Mouse (Mus musculus) heart, embryonic 14.5 days (tissue): ENCODE data around the gene Lpcat4. TPM values are rescaled to one million over a fixed set of nuclear protein-coding genes. Genes with fewer than 3 reads are reported as not detected.
A peak's percentile ranks its signal among the peaks of the same experiment; 100 is the strongest.

Experiments
- ATAC-seq: fragments of 200-750 bp; cut with Nextera tagmentation; 2 replicates; pipeline ENCODE4 v1.8.0; 2017; ENCODE audit warnings: low read depth, moderate TSS enrichment; ENCODE audit not compliant: insufficient number of reproducible peaks, insufficient read depth, low FRiP score
- H3K27ac ChIP-seq, 2 experiments: fragments of 200-500 bp in 1 of 2; fragments of 300-500 bp in 1 of 2; sonication (generic) in 1 of 2; replicated peaks in 1 of 2; 2 replicates each; pipeline ENCODE4 v1.5.1; 2012 to 2014; ENCODE audit warnings: low read depth in 2 of 2, low read length in 2 of 2, control low read depth in 1 of 2, mild to moderate bottlenecking in 1 of 2, mixed read lengths in 1 of 2; ENCODE audit not compliant: control insufficient read depth in 1 of 2, insufficient read depth in 1 of 2
- H3K27me3 ChIP-seq: fragments of 300-500 bp; sonication (generic); 2 replicates; pipeline ENCODE4 v1.6.1; 2014; ENCODE audit warnings: mild to moderate bottlenecking, low read length, control low read depth; ENCODE audit not compliant: control insufficient read depth, insufficient read depth
- H3K36me3 ChIP-seq: fragments of 300-500 bp; sonication (generic); 2 replicates; pipeline ENCODE4 v1.6.1; 2014; ENCODE audit warnings: mild to moderate bottlenecking, control low read depth, low read length, mixed read lengths; ENCODE audit not compliant: control insufficient read depth, insufficient read depth
- H3K4me1 ChIP-seq, 2 experiments: fragments of 200-500 bp in 1 of 2; fragments of 300-500 bp in 1 of 2; sonication (generic) in 1 of 2; 2 replicates each; pipeline ENCODE4 v1.6.1; 2012 to 2014; ENCODE audit warnings: low read length in 2 of 2, control low read depth in 1 of 2, mixed read lengths in 1 of 2; ENCODE audit not compliant: control insufficient read depth in 2 of 2, insufficient read depth in 2 of 2
- H3K4me2 ChIP-seq: fragments of 300-500 bp; sonication (generic); 2 replicates; pipeline ENCODE4 v1.6.1; 2014; ENCODE audit warnings: mild to moderate bottlenecking, low read length
- H3K4me3 ChIP-seq, 2 experiments: fragments of 200-500 bp in 1 of 2; fragments of 300-500 bp in 1 of 2; sonication (generic) in 1 of 2; 2 replicates each; pipeline ENCODE4 v1.5.1; 2012 to 2014; ENCODE audit warnings: low read length in 2 of 2, mild to moderate bottlenecking in 2 of 2, control low read depth in 1 of 2, low read depth in 1 of 2, moderate library complexity in 1 of 2; ENCODE audit not compliant: control insufficient read depth in 1 of 2, insufficient read depth in 1 of 2
- H3K9ac ChIP-seq: fragments of 300-500 bp; sonication (generic); 2 replicates; pipeline ENCODE4 v1.6.1; 2014; ENCODE audit warnings: mild to moderate bottlenecking, low read length
- H3K9me3 ChIP-seq: fragments of 300-500 bp; sonication (generic); 2 replicates; pipeline ENCODE4 v1.6.1; 2016; ENCODE audit warnings: low read length, control low read depth; ENCODE audit not compliant: control insufficient read depth
- WGBS: fragments of 180-500 bp; shearing (Covaris S2); extraction: QIAGEN DNeasy Blood & Tissue Kit; methylation state at CpG from one replicate; pipeline ENCODE4 v1.1.7; 2014; 5-methylcytosine and 5-hydroxymethylcytosine counted together
- polyA plus RNA-seq: library from polyadenylated mRNA; unstranded; fragments of >200 nt; fragmentation: Nextera tagmentation; extraction: Ambion mirVana; gene quantifications from 2 replicates; pipeline ENCODE4 v1.2.1, GENCODE M21; 2014

Gene Lpcat4
- polyA plus RNA-seq, 1 experiment from 2014 or later, result 12.1 TPM

- Histone ChIP-seq H3K27ac (no peak overlapping the region), H3K9me3 (no peaks in the 10 kb centered on the region), H3K4me1 (no peaks in the 10 kb centered on the region), H3K36me3 (no peaks in the 10 kb centered on the region), H3K27me3 (no peaks in the 10 kb centered on the region), H3K4me2 (no peak overlapping the region), H3K4me3 (no peak overlapping the region), H3K9ac (no peak overlapping the region)
- ATAC-seq, result no peak
- WGBS, result 49% methylated on average over 5 of the region's 5 CpGs
These were observed 16.7 kb upstream of the Lpcat4 start for GRCm38 (mm10) chr2:112222607-112223006.

- H3K27me3 ChIP-seq, result no peaks in the 10 kb centered on the region
- H3K4me1 ChIP-seq, result no peaks in the 10 kb centered on the region
- no peak overlapping the region for H3K27ac ChIP-seq
- H3K9me3 ChIP-seq, result no peaks in the 10 kb centered on the region
- no peaks in the 10 kb centered on the region for H3K36me3 ChIP-seq
- H3K9ac ChIP-seq, result no peak overlapping the region
- WGBS, result 55% methylated on average over 4 of the region's 4 CpGs
- no peak for ATAC-seq
- H3K4me3 ChIP-seq, result no peak overlapping the region
- H3K4me2 ChIP-seq, result no peak overlapping the region
These were observed 14.9 kb upstream of the Lpcat4 start for GRCm38 (mm10) chr2:112224356-112224755.

DNA sequence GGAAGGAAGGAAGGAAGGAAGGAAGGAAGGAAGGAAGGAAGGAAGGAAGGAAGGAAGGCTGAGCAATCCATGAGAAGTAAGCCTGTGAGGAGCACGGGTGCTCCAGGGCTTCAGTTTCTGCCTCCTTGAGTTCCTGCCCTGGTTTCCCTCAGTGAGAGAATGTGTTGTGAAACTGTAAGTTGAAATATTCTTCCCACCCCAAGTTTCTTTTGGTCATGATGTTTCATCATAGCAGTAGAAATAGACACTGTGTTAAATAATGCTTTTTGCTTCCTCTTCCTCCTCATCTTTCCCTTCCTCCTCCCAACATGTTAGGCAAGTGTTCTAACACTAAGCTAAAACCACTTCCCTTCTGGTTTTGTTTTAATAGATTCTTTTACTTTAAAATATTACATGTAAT, 6.6 kb upstream of the Lpcat4 start:
- Histone ChIP-seq H3K4me3 (no peak overlapping the region), H3K27ac (no peak overlapping the region), H3K9ac (no peak overlapping the region), H3K36me3 (no peaks in the 10 kb centered on the region), H3K27me3 (no peaks in the 10 kb centered on the region), H3K4me1 (no peaks in the 10 kb centered on the region), H3K9me3 (no peaks in the 10 kb centered on the region), H3K4me2 (no peak overlapping the region)
- 90% methylated on average over 1 of the region's 1 CpGs for WGBS
- ATAC-seq, result no peak

- no peaks in the 10 kb centered on the region for H3K27me3 ChIP-seq
- H3K9me3 ChIP-seq, result no peaks in the 10 kb centered on the region
- no peak overlapping the region for H3K27ac ChIP-seq
- H3K4me2 ChIP-seq, result no peak overlapping the region
- H3K4me3 ChIP-seq, result no peak overlapping the region
- 77% methylated on average over 2 of the region's 2 CpGs for WGBS
- no peaks in the 10 kb centered on the region for H3K36me3 ChIP-seq
- H3K9ac ChIP-seq, result no peak overlapping the region
- ATAC-seq, result no peak
- peaks cover 4 to 14% of the 10 kb centered on the region in 2 experiments for H3K4me1 ChIP-seq
These were observed 2.6 kb upstream of the Lpcat4 start for GRCm38 (mm10) chr2:112236620-112237019.

- Histone ChIP-seq H3K36me3 (no peaks in the 10 kb centered on the region), H3K4me1 (peaks cover 4 to 14% of the 10 kb centered on the region in 2 experiments), H3K9ac (no peak overlapping the region), H3K27ac (no peak overlapping the region), H3K4me3 (no peak overlapping the region), H3K27me3 (no peaks in the 10 kb centered on the region), H3K9me3 (no peaks in the 10 kb centered on the region), H3K4me2 (no peak overlapping the region)
- 4% methylated on average over 4 of the region's 4 CpGs for WGBS
- no peak for ATAC-seq
These were observed 1.3 kb upstream of the Lpcat4 start for GRCm38 (mm10) chr2:112238006-112238405.

DNA sequence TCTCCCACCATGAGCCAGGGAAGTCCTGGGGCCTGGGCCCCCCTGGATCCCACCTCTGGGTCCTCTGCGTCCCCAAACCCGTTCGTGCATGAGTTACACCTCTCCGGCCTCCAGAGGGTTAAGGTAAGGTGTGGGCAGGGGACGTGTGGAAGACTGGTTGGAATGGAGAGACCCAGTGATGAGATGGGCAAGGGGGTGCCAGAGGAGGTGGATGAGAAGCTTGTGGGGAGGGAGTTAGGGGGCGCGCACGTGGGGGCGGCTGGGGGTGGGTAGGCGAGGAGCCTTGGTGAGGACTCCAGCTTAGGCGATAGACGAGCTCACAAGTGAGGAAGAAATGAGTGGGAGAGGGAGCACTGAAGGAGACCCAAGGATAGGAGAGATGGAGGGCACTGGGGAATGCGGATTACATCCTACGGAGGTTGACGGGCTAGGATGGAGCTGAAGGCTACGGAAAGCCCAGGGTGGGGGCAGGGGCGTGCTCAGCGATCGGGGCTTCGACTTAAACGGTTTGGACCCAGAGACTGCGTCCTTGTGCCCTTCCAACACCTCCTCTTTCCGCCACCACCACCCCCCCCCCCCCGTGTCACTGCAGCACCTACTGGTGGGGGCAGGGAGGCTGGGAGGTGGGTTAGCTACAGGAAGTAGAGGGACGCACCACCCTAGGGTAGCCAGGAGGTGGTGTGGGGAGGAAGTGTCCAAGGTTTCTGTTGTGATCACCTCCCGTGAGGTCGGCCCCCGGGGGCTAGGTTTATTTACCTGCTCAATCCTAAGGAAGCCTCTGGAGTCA, 860 bp downstream of the Lpcat4 start:
- Histone ChIP-seq H3K9me3 (no peaks in the 10 kb centered on the region), H3K4me3 (peak overlapping the region; percentile 87 to 94), H3K27ac (peak overlapping the region in 1 of 2 experiments; percentile 89; a peak in 2 of 4 replicates), H3K4me1 (peaks cover 4 to 14% of the 10 kb centered on the region in 2 experiments), H3K4me2 (peak overlapping the region; percentile 98), H3K36me3 (peaks cover 14% of the 10 kb centered on the region), H3K27me3 (no peaks in the 10 kb centered on the region), H3K9ac (peak overlapping the region; percentile 86)
- 1% methylated on average over 27 of the region's 28 CpGs for WGBS
- peak; percentile 37 for ATAC-seq

- H3K27me3 ChIP-seq, result no peaks in the 10 kb centered on the region
- peaks cover 4 to 14% of the 10 kb centered on the region in 2 experiments for H3K4me1 ChIP-seq
- peaks cover 27% of the 10 kb centered on the region for H3K36me3 ChIP-seq
- WGBS, result 77% methylated on average over 14 of the region's 14 CpGs
- H3K27ac ChIP-seq, result no peak overlapping the region
- no peak overlapping the region for H3K4me2 ChIP-seq
- H3K9me3 ChIP-seq, result no peaks in the 10 kb centered on the region
- H3K4me3 ChIP-seq, result no peak overlapping the region
- no peak overlapping the region for H3K9ac ChIP-seq
- ATAC-seq, result no peak
These were observed 2.5 kb downstream of the Lpcat4 start for GRCm38 (mm10) chr2:112241787-112242186.

DNA sequence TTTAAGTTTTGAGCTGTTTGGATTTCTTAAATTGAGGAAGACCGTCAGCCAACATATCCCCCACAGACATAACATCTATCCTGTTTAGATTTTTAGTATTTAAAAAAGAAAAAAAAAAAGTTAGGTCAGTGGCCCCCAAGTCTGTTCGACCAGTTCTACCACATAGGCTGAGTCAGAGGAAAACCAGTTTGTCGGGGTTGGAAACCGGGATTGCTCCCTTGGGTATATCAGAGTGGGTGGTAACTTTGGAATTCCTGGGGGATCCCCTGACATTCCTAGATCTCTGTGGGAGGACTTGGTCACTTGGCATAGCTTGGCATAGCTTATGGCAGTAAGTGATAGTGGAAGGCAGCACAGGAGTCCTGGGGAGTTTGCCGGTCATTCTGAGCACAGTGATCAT, 6.0 kb downstream of the Lpcat4 start:
- no peak overlapping the region for H3K9ac ChIP-seq
- WGBS, result 84% methylated on average over 5 of the region's 5 CpGs
- no peak overlapping the region for H3K4me2 ChIP-seq
- peaks cover 4 to 5% of the 10 kb centered on the region in 2 experiments for H3K4me1 ChIP-seq
- peaks cover 27% of the 10 kb centered on the region for H3K36me3 ChIP-seq
- no peak overlapping the region for H3K27ac ChIP-seq
- ATAC-seq, result no peak
- no peaks in the 10 kb centered on the region for H3K9me3 ChIP-seq
- H3K27me3 ChIP-seq, result no peaks in the 10 kb centered on the region
- H3K4me3 ChIP-seq, result no peak overlapping the region
